Comparison of ENCODE assay signal across 26 mouse cellular contexts in genomic region chr11:106481651-106482050, GRCm38 (mm10). TPM values are rescaled to one million over a fixed set of nuclear protein-coding genes. Genes with fewer than 3 reads are reported as not detected.
A peak's percentile ranks its signal among the peaks of the same experiment; 100 is the strongest.
DNase-seq lines count a peak whose midpoint lies in the region; ATAC-seq and TF ChIP-seq lines count a peak whose summit lies in the region.
"Had no signal": no experiment of that assay in that cellular context is flagged by ENCODE, and none has a peak within 500 bp of the region (broad histone marks: within the 10 kb centered on the region; RNA-seq: fewer than 3 reads in every experiment).

No protein-coding gene starts in this region.

- DNase-seq in thymus, postnatal 0 days (ENCODE audit: low spot score): peak; percentile 46
- DNase-seq in thymus, adult 18-20 months: no peak
- no peak for DNase-seq in G1E (ENCODE audit: low spot score)
- peak; percentile 26 for DNase-seq in induced T-regulatory cell, adult 2 months (ENCODE audit: low read depth)
- no peak for DNase-seq in adrenal gland, postnatal 25 days
- DNase-seq in lung, adult 18-20 months: no peak
- no peak for DNase-seq in urinary bladder, postnatal 25 days (ENCODE audit: low spot score)
- DNase-seq: adrenal gland, postnatal 36 days; cerebellum, adult 9-10 months; heart, adult 11 months; heart, postnatal 10 days; kidney, adult 9 months; kidney, postnatal 36 days; lung, adult 2 months; lung, postnatal 14 days; right cerebral cortex, adult 18-20 months had no signal

- peaks cover 78% of the 10 kb centered on the region for H3K4me1 ChIP-seq in G1E (ENCODE audit: insufficient read depth, low read depth, low read length)

- H3K36me3 ChIP-seq in G1E (replicated peaks): peaks cover 28% of the 10 kb centered on the region
- H3K36me3 ChIP-seq: embryonic facial prominence, embryonic 13.5 days; forebrain, embryonic 15.5 days; heart, embryonic 12.5 days; hindbrain, embryonic 10.5 days; limb, embryonic 12.5 days; midbrain, embryonic 15.5 days; stomach, embryonic 15.5 days had no signal

- no peaks in the 10 kb centered on the region for H3K9me3 ChIP-seq in G1E (replicated peaks)
- H3K9me3 ChIP-seq: embryonic facial prominence, embryonic 13.5 days; forebrain, embryonic 15.5 days; heart, embryonic 12.5 days; hindbrain, embryonic 10.5 days; limb, embryonic 12.5 days; megakaryocyte, embryonic 14.5 days; midbrain, embryonic 15.5 days; stomach, embryonic 15.5 days had no signal

- ATAC-seq in G1E (ENCODE audit: extremely low read depth, insufficient number of reproducible peaks, low FRiP score, poor library complexity, severe bottlenecking): peak; percentile 70
- ATAC-seq: forebrain, embryonic 15.5 days; hindbrain, embryonic 16.5 days; intestine, embryonic 16.5 days; midbrain, embryonic 15.5 days had no signal

- no peaks in the 10 kb centered on the region for H3K27me3 ChIP-seq in G1E (ENCODE audit: insufficient read depth, low read length)
- H3K27me3 ChIP-seq: embryonic facial prominence, embryonic 13.5 days; forebrain, embryonic 15.5 days; heart, embryonic 12.5 days; limb, embryonic 12.5 days; megakaryocyte, embryonic 14.5 days; midbrain, embryonic 15.5 days; stomach, embryonic 15.5 days had no signal

- H3K4me3 ChIP-seq in G1E (ENCODE audit: low read depth, low read length): no peak overlapping the region
- H3K4me3 ChIP-seq: embryonic facial prominence, embryonic 13.5 days; forebrain, embryonic 15.5 days; heart, embryonic 12.5 days; hindbrain, embryonic 10.5 days; limb, embryonic 12.5 days; megakaryocyte, embryonic 14.5 days; midbrain, embryonic 15.5 days; stomach, embryonic 15.5 days had no signal

- TF ChIP-seq CTCF in G1E (IDR thresholded peaks at IDR 0.05; ENCODE audit: low read depth, low read length): no peak

RNA-seq across cellular contexts. Expression of gene Ern1, which starts 6.0 kb away (rescaled TPM):
- 2.4 and 3.6 TPM in 2 replicates for polyA plus RNA-seq in thymus, postnatal 0 days (2015; fragmentation: Nextera tagmentation; extraction: Ambion mirVana)
- total RNA-seq in G1E (2014; fragmentation: Nextera tagmentation): 44.5 and 47.7 TPM in 2 replicates
- total RNA-seq in G1E (2017): 11.5 and 14.9 TPM in 2 replicates
- 10.9 and 11.0 TPM in 2 replicates for polyA plus RNA-seq in G1E (2012)
- 107 and 122 TPM in 2 replicates for total RNA-seq in adrenal gland, postnatal 25 days (2021)

Comparison
In these comparisons a context has a peak if more than half of its experiments do, and no peak if none do; other contexts are left out.
1. DNase-seq: peak in thymus, postnatal 0 days (single experiment) and induced T-regulatory cell, adult 2 months (single experiment); none in thymus, adult 18-20 months (0 of 2), G1E (single experiment), adrenal gland, postnatal 25 days (single experiment), lung, adult 18-20 months (0 of 2) and urinary bladder, postnatal 25 days (single experiment).